Mouse (Mus musculus) ovary, postnatal 36 days (tissue): ENCODE data around the gene Itprid2.
A peak's percentile ranks its signal among the peaks of the same experiment; 100 is the strongest.
"Not testable (repeated sequence)": the region's sequence is repeated elsewhere in the genome, so short reads cannot be mapped to it uniquely, and the experiment has no call there.

Source experiments
- DNase-seq: peaks from one replicate; pipeline ENCODE4 v3.0.0; 2022; ENCODE audit warnings: low spot score, mixed read lengths

Itprid2 gene

DNA sequence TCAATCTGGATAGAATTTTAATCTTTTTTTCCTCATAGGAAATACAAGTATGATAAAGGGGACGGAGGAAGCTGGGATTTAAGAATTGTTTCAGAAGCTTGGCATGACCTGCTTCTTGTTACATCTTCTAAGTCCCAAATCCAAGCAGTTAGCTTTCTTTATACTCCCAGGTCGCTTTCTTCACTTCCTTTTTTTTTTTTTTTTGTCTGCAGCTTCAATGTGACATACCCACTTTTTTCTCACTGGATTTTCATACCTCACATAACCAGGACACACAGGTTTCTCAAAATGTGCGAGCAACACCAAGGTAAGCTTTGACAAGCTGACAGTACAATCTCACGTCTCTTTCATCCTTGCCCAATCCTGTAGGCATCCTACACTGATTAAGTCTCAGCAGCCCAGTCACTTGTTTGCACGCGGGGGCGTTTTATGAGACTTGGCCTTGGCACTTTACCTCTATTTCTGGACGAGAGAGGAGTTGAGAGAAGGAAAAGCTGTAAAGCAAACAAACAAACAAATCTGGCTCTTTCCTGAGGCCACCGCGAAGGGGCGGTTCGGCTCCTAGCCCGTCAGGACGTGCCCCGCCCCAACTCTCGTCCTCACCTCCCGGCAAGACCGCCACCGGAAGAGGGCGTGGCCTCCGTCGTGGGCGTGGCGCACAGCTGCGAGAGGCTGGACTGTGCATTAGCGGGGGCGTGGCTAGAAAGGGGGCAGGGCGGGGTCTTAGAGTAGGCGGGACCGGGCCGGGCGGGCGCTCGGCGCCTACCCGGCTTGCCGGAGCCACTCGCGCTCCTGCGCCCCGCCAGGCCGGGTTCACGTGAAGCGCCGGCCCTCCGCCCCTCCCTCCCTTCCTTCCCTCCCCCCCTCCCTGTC is at the start of gene Itprid2:
Itprid2 (plus strand) TSS at position 825 of the 873 bp plus-strand sequence.
- peak; percentile 99 for DNase-seq

DNA sequence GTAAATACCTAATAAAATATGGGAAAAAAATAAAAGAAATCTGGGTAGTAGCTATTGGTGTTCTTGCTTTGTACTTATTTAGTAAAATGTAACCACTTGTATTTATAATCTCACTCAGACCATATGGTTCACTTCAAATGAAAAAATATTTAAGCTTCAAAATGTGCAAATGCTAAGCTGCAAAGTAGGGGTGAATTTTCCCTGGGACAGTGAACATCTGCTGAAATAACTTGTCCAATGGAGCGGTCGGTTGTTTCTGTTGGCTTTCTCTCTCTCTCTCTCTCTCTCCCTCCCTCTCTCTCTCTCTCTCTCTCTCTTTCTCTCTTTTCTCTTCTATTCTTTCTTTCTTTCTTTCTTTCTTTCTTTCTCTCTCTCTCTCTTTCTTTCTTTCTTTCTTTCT is 39.0 kb upstream of the Itprid2 start:
- DNase-seq: no peak

- no peak for DNase-seq
Measured at GRCm38 (mm10) chr2:79597090-79597489, 38.1 kb upstream of the Itprid2 start.

DNA sequence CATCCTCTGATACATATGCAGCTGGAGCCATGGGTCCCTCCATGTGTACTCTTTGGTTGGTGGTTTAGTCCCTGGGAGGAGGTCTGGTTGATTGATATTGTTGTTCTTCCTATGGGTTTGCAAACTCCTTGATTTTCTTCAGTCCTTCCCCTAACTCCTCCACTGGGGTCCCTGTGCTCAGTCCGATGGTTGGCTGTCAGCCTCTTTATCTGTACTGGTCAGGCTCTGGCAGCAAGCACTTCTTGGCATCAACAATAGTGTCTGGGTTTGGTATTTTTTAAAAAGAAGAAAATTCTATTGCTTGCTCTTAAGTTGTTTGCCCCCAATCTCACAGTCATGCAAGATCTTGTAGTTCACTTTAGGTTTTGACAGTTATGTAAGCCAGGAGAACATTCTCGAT is 34.0 kb upstream of the Itprid2 start:
- not testable (repeated sequence) for DNase-seq

DNA sequence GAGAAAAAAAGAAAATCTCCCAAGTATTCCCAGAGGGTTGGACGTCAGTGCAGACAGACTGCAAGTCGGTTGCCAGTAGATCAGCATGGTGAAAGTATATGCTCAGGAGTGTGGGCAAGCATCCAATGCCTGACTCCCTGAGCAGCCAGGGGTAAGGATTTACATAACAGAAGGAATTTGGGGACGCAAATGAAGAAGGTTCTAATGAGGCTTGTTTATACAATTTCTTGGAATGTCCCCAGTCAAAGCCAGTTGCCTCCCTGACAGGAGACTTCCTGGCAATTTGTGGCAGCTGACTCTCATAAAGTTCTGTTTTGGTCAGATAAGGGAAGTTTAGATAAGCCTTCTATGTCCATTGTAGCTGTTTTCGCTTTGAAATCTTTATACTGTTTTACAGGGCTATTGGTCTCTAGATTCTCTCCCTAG is 33.4 kb upstream of the Itprid2 start:
- no peak for DNase-seq

GRCm38 (mm10) chr2:79602306-79602705 is 32.8 kb upstream of the Itprid2 start:
- DNase-seq: no peak

- DNase-seq: no peak
Measured at GRCm38 (mm10) chr2:79603363-79603762, 31.8 kb upstream of the Itprid2 start.

DNA sequence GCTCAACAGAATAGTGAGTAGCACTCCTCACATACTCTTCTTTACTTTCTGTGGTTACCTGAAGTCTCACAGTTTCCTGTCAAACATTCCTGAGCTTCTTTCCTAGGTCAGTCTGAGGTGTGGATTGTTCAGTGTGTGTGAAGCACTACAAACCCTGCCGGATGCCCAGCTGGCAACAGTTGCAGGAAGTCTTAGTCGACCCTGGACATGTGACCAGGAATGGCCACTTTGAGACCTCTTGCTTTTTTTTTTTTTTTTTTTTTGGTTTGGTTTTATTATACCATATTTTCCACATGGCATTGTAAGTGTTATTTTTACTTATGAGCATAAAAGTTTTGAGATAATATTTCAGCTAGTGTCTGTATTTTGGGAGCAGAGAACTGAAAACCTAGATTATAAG is 29.1 kb upstream of the Itprid2 start:
- DNase-seq: no peak

GRCm38 (mm10) chr2:79607181-79607580 is 28.0 kb upstream of the Itprid2 start:
- DNase-seq: no peak

GRCm38 (mm10) chr2:79608301-79609074 is 26.7 kb upstream of the Itprid2 start:
- no peak for DNase-seq

DNA sequence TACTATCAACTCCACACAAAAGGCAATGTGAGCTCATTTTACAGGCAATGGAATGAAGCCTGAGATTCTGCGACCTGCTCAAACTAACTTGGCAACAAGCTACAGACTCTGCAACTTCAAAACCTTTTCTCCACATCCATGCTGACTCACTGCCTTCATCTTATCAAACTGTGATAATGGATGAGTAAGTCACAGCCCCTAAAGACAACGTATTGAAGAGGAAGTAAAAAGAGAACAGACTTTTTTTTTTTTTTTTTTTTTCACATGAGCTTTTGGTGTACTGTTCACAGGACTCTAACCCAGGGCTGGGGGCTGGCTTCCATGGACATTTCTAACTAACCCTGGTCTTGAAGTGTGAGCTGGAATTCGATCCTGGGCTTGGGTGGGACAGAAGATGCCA is 24.3 kb upstream of the Itprid2 start:
- no peak for DNase-seq

DNA sequence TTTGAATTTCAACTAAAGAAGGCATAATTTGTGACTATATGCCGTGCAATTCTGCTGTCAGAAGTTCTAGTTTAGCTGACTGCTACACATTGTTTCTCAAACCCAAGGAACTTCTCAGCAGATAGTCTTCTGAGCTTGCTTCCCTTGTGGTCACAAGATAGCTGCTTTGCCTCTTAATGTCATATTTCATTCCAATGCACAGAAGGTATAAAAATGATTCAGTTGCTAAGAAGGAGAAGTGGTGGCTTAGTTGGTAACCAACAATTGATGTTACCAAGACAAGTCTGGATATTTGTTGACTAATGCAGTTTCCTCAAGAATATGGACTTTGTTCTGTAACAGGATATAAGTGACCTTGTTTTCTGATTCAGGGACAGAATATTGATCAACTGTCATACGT is 17.0 kb upstream of the Itprid2 start:
- DNase-seq: no peak

DNA sequence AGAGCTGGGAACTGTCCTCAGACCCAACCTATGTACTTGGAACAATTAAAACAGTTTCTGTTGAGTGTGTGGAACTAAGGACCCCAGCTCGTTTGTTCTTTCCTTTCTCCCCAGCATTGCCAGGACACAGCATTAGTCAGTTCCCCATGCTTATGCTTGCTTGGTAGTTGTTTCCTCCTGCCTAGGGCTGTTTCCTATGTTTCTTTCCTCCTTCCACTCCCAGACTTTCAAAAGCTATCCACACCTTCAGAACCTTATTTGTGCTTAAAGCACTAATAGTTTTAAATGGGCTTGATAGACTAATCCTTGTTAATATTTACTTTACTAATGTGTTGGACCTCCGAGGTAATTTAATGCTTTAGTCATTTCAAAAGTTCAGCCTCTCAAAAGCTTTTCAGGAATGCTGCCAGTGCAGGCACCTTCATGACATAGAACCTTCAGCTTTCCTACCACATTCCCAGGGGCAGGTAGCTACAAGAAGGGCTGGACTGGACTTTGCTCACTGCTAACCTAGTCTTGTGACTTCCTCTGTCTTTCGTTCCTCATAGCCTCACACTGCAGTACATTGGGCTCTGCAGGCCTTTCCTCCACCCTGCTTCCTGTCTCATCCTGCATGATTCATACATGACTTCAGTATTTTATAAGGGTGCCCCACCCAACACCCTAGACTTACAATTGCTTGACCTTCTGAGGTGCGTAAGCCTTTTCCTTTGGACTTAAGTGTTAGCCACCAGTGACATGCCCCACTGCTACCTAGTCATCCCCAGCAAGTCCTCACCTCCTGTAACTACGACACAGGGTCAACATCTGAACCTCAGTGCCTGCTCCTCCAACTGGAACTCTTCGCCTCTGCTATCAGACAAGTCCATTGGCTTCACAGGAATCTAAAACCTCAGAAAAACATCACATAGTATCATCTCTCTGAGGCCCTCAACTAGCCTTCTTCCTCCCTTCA is 16.3 kb upstream of the Itprid2 start:
- DNase-seq: no peak

DNA sequence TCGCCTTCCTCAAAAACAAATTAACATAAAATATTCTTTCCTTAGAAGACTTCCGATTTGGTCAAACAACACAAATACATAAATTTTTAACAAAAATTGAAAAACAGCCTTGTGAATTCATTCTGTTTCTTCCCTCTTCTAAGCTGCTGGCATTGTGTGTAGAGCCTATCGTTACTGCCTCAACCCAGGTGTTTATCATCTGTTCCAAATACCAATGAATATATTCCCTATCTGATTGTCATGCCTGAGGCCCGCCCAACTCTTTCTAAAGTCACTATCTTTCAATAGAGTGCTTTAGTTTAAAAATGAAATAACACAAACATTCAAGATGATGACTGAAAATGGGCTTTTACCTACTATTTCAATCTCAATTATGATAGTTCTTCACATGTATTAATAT is 11.9 kb upstream of the Itprid2 start:
- DNase-seq: no peak

GRCm38 (mm10) chr2:79627624-79628023 is 7.5 kb upstream of the Itprid2 start:
- DNase-seq: no peak

- no peak for DNase-seq
Measured at GRCm38 (mm10) chr2:79630231-79630630, 4.9 kb upstream of the Itprid2 start.

GRCm38 (mm10) chr2:79635426-79636291 is 507 bp downstream of the Itprid2 start:
- DNase-seq: peak; percentile 71

GRCm38 (mm10) chr2:79638924-79639323 is 3.8 kb downstream of the Itprid2 start:
- DNase-seq: no peak

DNA sequence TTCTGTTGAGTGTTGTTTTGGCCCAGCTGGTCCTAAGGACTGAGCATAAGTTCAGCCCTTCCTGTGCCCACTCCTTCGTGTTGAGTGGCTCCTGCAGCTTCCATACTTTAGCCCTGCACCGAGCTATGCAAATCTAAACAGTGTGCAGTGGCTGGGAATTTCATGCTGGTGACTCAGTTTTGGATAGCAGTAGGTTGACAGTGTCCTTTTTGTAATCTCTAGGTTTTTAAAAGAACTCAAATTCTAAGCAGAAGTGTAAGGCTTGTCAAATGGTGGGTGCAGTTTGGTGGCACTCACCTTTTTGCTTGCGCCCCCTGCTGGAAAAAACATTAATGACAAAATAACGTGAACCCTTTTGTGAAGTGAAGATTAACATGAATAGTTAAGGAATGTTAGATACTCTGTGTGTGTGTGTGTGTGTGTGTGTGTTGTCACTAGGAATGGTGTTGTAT is 11.1 kb downstream of the Itprid2 start:
- no peak for DNase-seq

GRCm38 (mm10) chr2:79647094-79647493 is 11.9 kb downstream of the Itprid2 start:
- DNase-seq: no peak

GRCm38 (mm10) chr2:79647728-79648127 is 12.6 kb downstream of the Itprid2 start:
- no peak for DNase-seq
